Mouse (Mus musculus): ENCODE measurements at regions not wholly inside any gene's neighbourhood (a gene's known extent, or its start where the extent isn't known, plus 50 kb on each side); places are given as distances from the start of the nearest gene placed in this dataset.

DNA sequence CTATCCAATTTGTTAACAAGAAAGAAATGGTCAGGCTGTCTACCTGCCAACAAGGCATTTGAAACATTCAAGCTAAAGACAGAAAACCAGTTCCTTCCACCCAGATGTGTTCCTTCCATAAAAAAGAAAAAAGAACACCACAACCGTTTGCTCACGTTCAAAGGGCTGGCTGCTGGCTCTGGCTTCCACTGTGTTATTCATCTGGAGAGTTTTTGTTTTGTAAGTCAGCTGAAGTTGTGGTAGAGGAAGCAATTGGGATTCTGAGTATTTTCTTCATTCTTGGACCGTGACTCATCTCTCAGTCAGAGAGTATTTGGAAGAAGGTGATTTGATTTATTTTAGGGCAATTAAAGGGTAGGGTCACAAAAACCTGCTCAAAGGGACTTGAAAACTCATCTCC, 203.2 kb upstream of the Klf4 start:
- Histone ChIP-seq H3K9me3 (replicated peaks; ENCODE audit: control insufficient read depth, low read length) (no peaks in the 10 kb centered on the region), H3K4me3 (replicated peaks; ENCODE audit: low read length) (no peak overlapping the region), H3K4me1 (ENCODE audit: control insufficient read depth, insufficient read depth, low read length) (peaks cover 2% of the 10 kb centered on the region; the same call in 1 of the 2 replicates), H3K4me2 (ENCODE audit: low read depth, low read length) (no peak overlapping the region), H3K9ac (ENCODE audit: low read length) (no peak overlapping the region), H3K27me3 (ENCODE audit: control insufficient read depth, insufficient read depth, low read length) (no peaks in the 10 kb centered on the region), H3K36me3 (ENCODE audit: control insufficient read depth, insufficient read depth, low read length) (no peaks in the 10 kb centered on the region), H3K27ac (ENCODE audit: low read length) (no peak overlapping the region)
- 41% methylated on average over 3 of the region's 3 CpGs for WGBS
- no peak for ATAC-seq (ENCODE audit: insufficient read depth, low FRiP score)

GRCm38 (mm10) chr4:55734331-55734730, 202.1 kb upstream of the Klf4 start:
- Histone ChIP-seq H3K9me3 (replicated peaks; ENCODE audit: control insufficient read depth, low read length) (no peaks in the 10 kb centered on the region), H3K36me3 (ENCODE audit: control insufficient read depth, insufficient read depth, low read length) (no peaks in the 10 kb centered on the region), H3K4me3 (replicated peaks; ENCODE audit: low read length) (no peak overlapping the region), H3K4me1 (ENCODE audit: control insufficient read depth, insufficient read depth, low read length) (peaks cover 2% of the 10 kb centered on the region; the same call in 1 of the 2 replicates), H3K4me2 (ENCODE audit: low read depth, low read length) (no peak overlapping the region), H3K27ac (ENCODE audit: low read length) (no peak overlapping the region), H3K9ac (ENCODE audit: low read length) (no peak overlapping the region), H3K27me3 (ENCODE audit: control insufficient read depth, insufficient read depth, low read length) (no peaks in the 10 kb centered on the region)
- WGBS = 87% methylated on average over 1 of the region's 1 CpGs
- no peak for ATAC-seq (ENCODE audit: insufficient read depth, low FRiP score)

DNA sequence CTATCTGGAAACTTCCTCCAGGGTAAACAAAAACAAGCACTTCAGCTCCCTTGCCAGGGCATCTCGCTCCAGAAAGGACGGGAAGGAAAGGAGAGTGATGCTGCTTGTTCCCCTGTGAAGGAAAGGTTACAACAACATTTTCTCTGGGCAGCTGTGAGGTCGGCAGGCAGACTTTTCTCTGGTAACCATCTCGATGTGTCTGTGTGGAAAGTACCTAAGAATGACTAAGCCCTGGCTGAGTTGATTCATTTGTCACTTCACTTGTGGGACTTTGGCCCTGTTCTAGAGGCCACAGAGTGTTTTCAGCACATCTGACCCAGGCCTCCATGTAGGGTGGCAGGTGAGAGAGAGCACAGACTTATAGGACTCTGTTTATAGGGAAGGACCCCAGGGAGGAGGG, 201.0 kb upstream of the Klf4 start:
- no peaks in the 10 kb centered on the region for H3K36me3 ChIP-seq (ENCODE audit: control insufficient read depth, insufficient read depth, low read length)
- no peak overlapping the region for H3K27ac ChIP-seq (ENCODE audit: low read length)
- no peak overlapping the region for H3K4me2 ChIP-seq (ENCODE audit: low read depth, low read length)
- no peaks in the 10 kb centered on the region for H3K27me3 ChIP-seq (ENCODE audit: control insufficient read depth, insufficient read depth, low read length)
- ATAC-seq (ENCODE audit: insufficient read depth, low FRiP score) = no peak
- H3K4me3 ChIP-seq (replicated peaks; ENCODE audit: low read length) = no peak overlapping the region
- H3K9me3 ChIP-seq (replicated peaks; ENCODE audit: control insufficient read depth, low read length) = no peaks in the 10 kb centered on the region
- H3K4me1 ChIP-seq (ENCODE audit: control insufficient read depth, insufficient read depth, low read length) = peaks cover 2% of the 10 kb centered on the region; the same call in 1 of the 2 replicates
- WGBS = 40% methylated on average over 4 of the region's 4 CpGs
- no peak overlapping the region for H3K9ac ChIP-seq (ENCODE audit: low read length)

- no peak overlapping the region for H3K9ac ChIP-seq (ENCODE audit: low read length)
- H3K9me3 ChIP-seq (replicated peaks; ENCODE audit: control insufficient read depth, low read length) = no peaks in the 10 kb centered on the region
- H3K4me3 ChIP-seq (replicated peaks; ENCODE audit: low read length) = no peak overlapping the region
- ATAC-seq (ENCODE audit: insufficient read depth, low FRiP score) = peak; percentile 74; the same call in 1 of the 2 replicates
- WGBS = 41% methylated on average over 4 of the region's 4 CpGs
- H3K4me2 ChIP-seq (ENCODE audit: low read depth, low read length) = no peak overlapping the region
- no peak overlapping the region; the same call in 1 of the 2 replicates for H3K27ac ChIP-seq (ENCODE audit: low read length)
- H3K4me1 ChIP-seq (ENCODE audit: control insufficient read depth, insufficient read depth, low read length) = peaks cover 2% of the 10 kb centered on the region; the same call in 1 of the 2 replicates
- no peaks in the 10 kb centered on the region for H3K36me3 ChIP-seq (ENCODE audit: control insufficient read depth, insufficient read depth, low read length)
- no peaks in the 10 kb centered on the region for H3K27me3 ChIP-seq (ENCODE audit: control insufficient read depth, insufficient read depth, low read length)
Observed at GRCm38 (mm10) chr4:55732006-55732405, 199.7 kb upstream of the Klf4 start.

DNA sequence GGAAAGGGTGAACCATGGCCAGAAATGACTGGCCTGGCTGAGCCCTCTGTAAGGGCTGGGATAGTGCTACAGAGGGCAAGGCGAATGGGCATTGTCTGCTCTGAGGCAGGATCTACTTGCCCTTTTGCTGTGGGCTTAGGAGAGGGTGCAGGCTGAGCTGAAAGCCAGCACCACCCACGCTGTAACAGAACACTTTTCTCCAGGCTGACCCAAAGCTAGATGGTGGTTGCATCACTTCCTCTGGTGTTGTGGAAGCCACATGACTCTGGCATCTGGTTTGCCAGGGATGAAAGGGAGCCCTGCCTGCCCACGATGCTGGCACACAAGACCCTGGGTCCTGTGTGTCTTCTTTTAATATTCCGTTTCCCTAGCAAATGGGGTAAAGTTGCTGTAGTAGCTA, 198.0 kb upstream of the Klf4 start:
- Histone ChIP-seq H3K4me3 (replicated peaks; ENCODE audit: low read length) (no peak overlapping the region), H3K9ac (ENCODE audit: low read length) (no peak overlapping the region), H3K27me3 (ENCODE audit: control insufficient read depth, insufficient read depth, low read length) (no peaks in the 10 kb centered on the region), H3K9me3 (replicated peaks; ENCODE audit: control insufficient read depth, low read length) (no peaks in the 10 kb centered on the region), H3K4me2 (ENCODE audit: low read depth, low read length) (no peak overlapping the region), H3K27ac (ENCODE audit: low read length) (no peak overlapping the region), H3K36me3 (ENCODE audit: control insufficient read depth, insufficient read depth, low read length) (no peaks in the 10 kb centered on the region), H3K4me1 (ENCODE audit: control insufficient read depth, insufficient read depth, low read length) (peaks cover 2% of the 10 kb centered on the region; the same call in 1 of the 2 replicates)
- no peak for ATAC-seq (ENCODE audit: insufficient read depth, low FRiP score)
- 77% methylated on average over 4 of the region's 4 CpGs for WGBS

DNA sequence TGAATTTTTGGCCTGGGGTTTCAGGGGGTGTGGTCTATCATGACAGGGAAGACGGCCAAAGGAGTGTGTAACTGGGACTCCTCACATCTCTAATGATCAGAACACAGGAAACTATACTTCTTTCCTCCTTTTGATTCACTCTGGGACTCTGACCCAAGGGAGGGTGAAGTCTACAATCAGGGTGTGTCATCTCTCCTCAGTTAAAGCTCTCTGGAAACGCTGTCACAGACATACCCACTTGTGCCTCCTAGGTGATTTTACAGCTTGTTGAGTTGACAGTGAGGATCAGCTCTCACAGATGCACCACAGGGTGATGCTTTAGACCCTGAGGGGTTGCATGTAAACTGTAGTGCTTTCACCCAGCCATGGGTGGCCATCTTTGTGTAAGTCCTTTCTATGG, 194.9 kb upstream of the Klf4 start:
- ATAC-seq (ENCODE audit: insufficient read depth, low FRiP score) = no peak
- no peak overlapping the region for H3K4me3 ChIP-seq (replicated peaks; ENCODE audit: low read length)
- no peaks in the 10 kb centered on the region for H3K27me3 ChIP-seq (ENCODE audit: control insufficient read depth, insufficient read depth, low read length)
- H3K9me3 ChIP-seq (replicated peaks; ENCODE audit: control insufficient read depth, low read length) = no peaks in the 10 kb centered on the region
- H3K4me1 ChIP-seq (ENCODE audit: control insufficient read depth, insufficient read depth, low read length) = peaks cover 2% of the 10 kb centered on the region
- WGBS = 74% methylated on average over 2 of the region's 2 CpGs
- H3K27ac ChIP-seq (ENCODE audit: low read length) = no peak overlapping the region
- no peak overlapping the region for H3K4me2 ChIP-seq (ENCODE audit: low read depth, low read length)
- no peak overlapping the region for H3K9ac ChIP-seq (ENCODE audit: low read length)
- no peaks in the 10 kb centered on the region for H3K36me3 ChIP-seq (ENCODE audit: control insufficient read depth, insufficient read depth, low read length)

DNA sequence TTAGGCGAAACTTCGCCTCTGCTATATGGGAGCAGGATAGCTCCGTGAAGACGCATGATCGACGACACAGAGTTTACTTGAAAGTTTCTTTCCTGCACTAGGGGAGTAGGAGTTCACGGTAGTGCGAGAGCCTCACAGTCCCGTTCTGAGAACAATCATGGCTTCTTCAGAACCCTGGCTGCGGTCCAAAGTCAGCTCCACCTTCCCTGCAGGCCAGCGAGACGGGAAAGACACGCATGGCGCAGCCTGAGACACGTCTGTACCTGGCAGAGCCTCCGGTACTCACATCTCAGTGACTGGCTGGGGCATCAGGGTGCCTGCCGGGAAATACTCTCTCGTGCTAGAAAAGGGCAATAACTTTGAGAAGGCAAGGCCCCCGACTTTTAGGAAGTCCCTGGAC, 193.8 kb upstream of the Klf4 start:
- no peak overlapping the region for H3K27ac ChIP-seq (ENCODE audit: low read length)
- ATAC-seq (ENCODE audit: insufficient read depth, low FRiP score) = no peak
- WGBS = 70% methylated on average over 19 of the region's 19 CpGs

GRCm38 (mm10) chr4:55724286-55724685, 192.0 kb upstream of the Klf4 start:
- WGBS = 58% methylated on average over 1 of the region's 1 CpGs
- no peaks in the 10 kb centered on the region for H3K36me3 ChIP-seq (ENCODE audit: control insufficient read depth, insufficient read depth, low read length)
- H3K27ac ChIP-seq (ENCODE audit: low read length) = no peak overlapping the region
- H3K27me3 ChIP-seq (ENCODE audit: control insufficient read depth, insufficient read depth, low read length) = no peaks in the 10 kb centered on the region
- ATAC-seq (ENCODE audit: insufficient read depth, low FRiP score) = no peak
- no peak overlapping the region for H3K4me3 ChIP-seq (replicated peaks; ENCODE audit: low read length)
- no peak overlapping the region for H3K9ac ChIP-seq (ENCODE audit: low read length)
- H3K4me1 ChIP-seq (ENCODE audit: control insufficient read depth, insufficient read depth, low read length) = peaks cover 11% of the 10 kb centered on the region
- no peaks in the 10 kb centered on the region for H3K9me3 ChIP-seq (replicated peaks; ENCODE audit: control insufficient read depth, low read length)
- no peak overlapping the region for H3K4me2 ChIP-seq (ENCODE audit: low read depth, low read length)

More for the DNA sequence above, 193.8 kb upstream of the Klf4 start:
- Histone ChIP-seq H3K36me3 (ENCODE audit: control insufficient read depth, insufficient read depth, low read length) (no peaks in the 10 kb centered on the region), H3K27me3 (ENCODE audit: control insufficient read depth, insufficient read depth, low read length) (no peaks in the 10 kb centered on the region), H3K4me1 (ENCODE audit: control insufficient read depth, insufficient read depth, low read length) (peaks cover 11% of the 10 kb centered on the region), H3K9ac (ENCODE audit: low read length) (no peak overlapping the region), H3K9me3 (replicated peaks; ENCODE audit: control insufficient read depth, low read length) (no peaks in the 10 kb centered on the region), H3K4me2 (ENCODE audit: low read depth, low read length) (no peak overlapping the region), H3K4me3 (replicated peaks; ENCODE audit: low read length) (no peak overlapping the region)

GRCm38 (mm10) chr4:55723124-55723523, 190.9 kb upstream of the Klf4 start:
- ATAC-seq (ENCODE audit: insufficient read depth, low FRiP score) = no peak
- H3K4me2 ChIP-seq (ENCODE audit: low read depth, low read length) = no peak overlapping the region
- peaks cover 11% of the 10 kb centered on the region for H3K4me1 ChIP-seq (ENCODE audit: control insufficient read depth, insufficient read depth, low read length)
- H3K4me3 ChIP-seq (replicated peaks; ENCODE audit: low read length) = no peak overlapping the region
- H3K27me3 ChIP-seq (ENCODE audit: control insufficient read depth, insufficient read depth, low read length) = no peaks in the 10 kb centered on the region
- WGBS = 80% methylated on average over 1 of the region's 1 CpGs
- no peak overlapping the region for H3K9ac ChIP-seq (ENCODE audit: low read length)
- H3K36me3 ChIP-seq (ENCODE audit: control insufficient read depth, insufficient read depth, low read length) = no peaks in the 10 kb centered on the region
- no peak overlapping the region for H3K27ac ChIP-seq (ENCODE audit: low read length)
- H3K9me3 ChIP-seq (replicated peaks; ENCODE audit: control insufficient read depth, low read length) = no peaks in the 10 kb centered on the region

GRCm38 (mm10) chr4:55722388-55722787, 190.1 kb upstream of the Klf4 start:
- no peaks in the 10 kb centered on the region for H3K36me3 ChIP-seq (ENCODE audit: control insufficient read depth, insufficient read depth, low read length)
- no peaks in the 10 kb centered on the region for H3K27me3 ChIP-seq (ENCODE audit: control insufficient read depth, insufficient read depth, low read length)
- no peak for ATAC-seq (ENCODE audit: insufficient read depth, low FRiP score)
- H3K4me3 ChIP-seq (replicated peaks; ENCODE audit: low read length) = no peak overlapping the region
- no peak overlapping the region for H3K9ac ChIP-seq (ENCODE audit: low read length)
- no peak overlapping the region for H3K4me2 ChIP-seq (ENCODE audit: low read depth, low read length)
- peaks cover 11% of the 10 kb centered on the region for H3K4me1 ChIP-seq (ENCODE audit: control insufficient read depth, insufficient read depth, low read length)
- H3K27ac ChIP-seq (ENCODE audit: low read length) = no peak overlapping the region
- H3K9me3 ChIP-seq (replicated peaks; ENCODE audit: control insufficient read depth, low read length) = no peaks in the 10 kb centered on the region
- 73% methylated on average over 8 of the region's 8 CpGs for WGBS

Measured in stomach, embryonic 16.5 days (tissue).